Mouse (Mus musculus) embryonic fibroblast, embryonic 13.5 days (primary cell): ENCODE measurements around the gene Wee2.

ENCODE experiments used
- CTCF ChIP-seq: IDR thresholded peaks from 2 replicates; pipeline ENCODE4 v1.5.1; 2011; ENCODE audit warnings: mild to moderate bottlenecking, control low read depth, low read length, moderate library complexity, borderline replicate concordance; ENCODE audit not compliant: insufficient read depth
- POLR2A ChIP-seq: IDR thresholded peaks from 2 replicates; pipeline ENCODE4 v1.6.1; 2011; ENCODE audit warnings: low read depth, mild to moderate bottlenecking, control low read depth, low read length, moderate library complexity

DNA sequence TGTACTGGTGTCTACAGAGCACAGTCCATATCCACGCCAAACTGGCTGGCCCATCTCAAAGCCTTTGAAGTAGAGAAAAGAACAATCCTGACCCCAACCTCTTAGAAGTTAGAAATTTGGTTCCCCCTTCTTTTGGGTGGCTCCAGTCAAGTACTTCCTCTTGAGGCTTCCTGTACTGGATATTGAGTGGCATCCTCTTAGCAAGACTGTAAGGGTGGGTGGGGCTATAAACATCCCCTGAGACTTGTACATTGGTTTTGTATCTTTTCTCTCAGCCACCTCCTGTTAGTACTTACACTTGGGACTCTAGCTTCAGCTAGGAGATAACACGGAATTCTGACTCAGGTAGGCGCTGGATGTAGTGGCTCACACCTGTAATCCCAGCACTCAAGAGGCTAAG lies 8.6 kb upstream of the Wee2 start:
- TF ChIP-seq CTCF = no peak
- no peak for TF ChIP-seq POLR2A
